Mouse (Mus musculus): ENCODE measurements around the gene Dlg5. TPM values are rescaled to one million over a fixed set of nuclear protein-coding genes. Genes with fewer than 3 reads are reported as not detected.

Gene Dlg5
- polyA plus RNA-seq, 1 experiment from 2014 or later: 18.4 TPM

DNA sequence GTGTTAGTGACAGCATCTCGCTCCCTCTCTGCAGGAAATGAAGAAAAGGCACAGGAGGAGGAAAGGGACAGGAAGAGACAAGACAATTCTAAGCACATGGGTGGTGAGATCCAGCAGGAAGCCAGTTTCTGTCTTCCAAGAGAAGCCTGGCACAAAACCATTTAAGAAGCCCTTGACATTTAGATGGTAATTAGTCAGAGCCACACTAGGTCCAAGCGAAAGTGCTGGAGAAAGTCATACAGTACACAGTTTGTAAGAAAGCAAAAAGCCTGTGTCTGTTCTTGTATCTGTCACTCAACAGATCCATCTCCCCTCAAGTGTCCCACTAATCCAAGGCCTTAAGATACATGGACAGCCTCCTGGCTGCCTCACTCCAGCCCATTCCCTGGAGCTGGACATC, 3.7 kb downstream of the Dlg5 start:
- Histone ChIP-seq H3K36me3 (ENCODE audit: control insufficient read depth, insufficient read depth, low read length) (no peaks in the 10 kb centered on the region), H3K9me3 (ENCODE audit: control insufficient read depth, low read length) (no peaks in the 10 kb centered on the region), H3K4me1 (ENCODE audit: control insufficient read depth, insufficient read depth, low read depth, low read length) (peaks cover 24% of the 10 kb centered on the region), H3K4me3 (ENCODE audit: low read length) (no peak overlapping the region), H3K27ac (ENCODE audit: low read depth, low read length) (no peak overlapping the region), H3K9ac (ENCODE audit: low read depth, low read length) (no peak overlapping the region), H3K27me3 (replicated peaks; ENCODE audit: control insufficient read depth, insufficient read depth, low read length) (no peaks in the 10 kb centered on the region), H3K4me2 (ENCODE audit: low read length) (no peak overlapping the region)
- no peak for ATAC-seq
- 92% methylated on average over 2 of the region's 2 CpGs for WGBS

DNA sequence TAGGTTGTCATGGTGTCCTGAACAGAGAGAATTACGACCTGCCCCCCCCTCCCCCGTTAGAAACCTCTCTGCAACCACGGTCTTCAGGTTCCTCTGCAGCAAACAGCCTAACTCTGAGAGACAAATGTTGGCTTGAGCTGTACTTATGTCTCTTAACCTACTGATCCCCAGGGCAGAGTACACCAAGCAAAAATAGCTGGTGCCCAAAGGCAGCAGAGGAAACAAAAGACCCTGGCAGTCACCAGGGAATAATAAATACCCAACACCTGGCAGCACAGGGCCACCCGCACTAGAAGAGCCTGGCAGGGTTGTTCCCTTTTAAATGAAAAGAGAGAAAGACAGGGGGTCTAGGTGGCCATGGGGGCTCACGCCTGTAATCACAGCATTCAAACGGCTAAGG, 4.9 kb downstream of the Dlg5 start:
- Histone ChIP-seq H3K36me3 (ENCODE audit: control insufficient read depth, insufficient read depth, low read length) (no peaks in the 10 kb centered on the region), H3K9me3 (ENCODE audit: control insufficient read depth, low read length) (no peaks in the 10 kb centered on the region), H3K9ac (ENCODE audit: low read depth, low read length) (no peak overlapping the region), H3K4me2 (ENCODE audit: low read length) (no peak overlapping the region), H3K4me3 (ENCODE audit: low read length) (no peak overlapping the region), H3K27me3 (replicated peaks; ENCODE audit: control insufficient read depth, insufficient read depth, low read length) (no peaks in the 10 kb centered on the region), H3K4me1 (ENCODE audit: control insufficient read depth, insufficient read depth, low read depth, low read length) (peaks cover 22% of the 10 kb centered on the region), H3K27ac (ENCODE audit: low read depth, low read length) (no peak overlapping the region)
- no peak for ATAC-seq
- 69% methylated on average over 6 of the region's 6 CpGs for WGBS

DNA sequence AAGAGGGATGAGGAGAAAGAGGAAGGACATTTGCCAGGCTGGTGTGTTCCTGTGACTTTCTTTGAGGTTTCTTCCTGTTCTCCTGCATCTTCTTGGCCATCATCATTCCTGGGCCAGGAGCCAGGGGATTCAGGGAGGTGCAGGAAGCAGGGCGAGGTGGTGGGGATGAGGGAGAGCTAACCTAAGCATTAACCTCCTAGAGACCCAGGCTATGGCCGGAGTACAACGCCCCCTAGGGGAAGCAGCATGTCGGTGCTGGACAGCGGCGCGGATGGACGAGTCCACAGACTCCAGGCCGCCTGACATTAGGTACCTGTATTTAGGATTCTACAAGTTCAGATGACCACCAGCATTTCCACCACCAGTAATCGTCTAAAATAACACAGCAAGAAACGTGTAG, 6.1 kb downstream of the Dlg5 start:
- Histone ChIP-seq H3K4me1 (ENCODE audit: control insufficient read depth, insufficient read depth, low read depth, low read length) (peaks cover 29% of the 10 kb centered on the region), H3K4me3 (ENCODE audit: low read length) (no peak overlapping the region), H3K9me3 (ENCODE audit: control insufficient read depth, low read length) (no peaks in the 10 kb centered on the region), H3K27me3 (replicated peaks; ENCODE audit: control insufficient read depth, insufficient read depth, low read length) (no peaks in the 10 kb centered on the region), H3K27ac (ENCODE audit: low read depth, low read length) (no peak overlapping the region), H3K9ac (ENCODE audit: low read depth, low read length) (no peak overlapping the region), H3K36me3 (ENCODE audit: control insufficient read depth, insufficient read depth, low read length) (no peaks in the 10 kb centered on the region), H3K4me2 (ENCODE audit: low read length) (no peak overlapping the region)
- ATAC-seq: no peak
- 84% methylated on average over 11 of the region's 11 CpGs for WGBS

DNA sequence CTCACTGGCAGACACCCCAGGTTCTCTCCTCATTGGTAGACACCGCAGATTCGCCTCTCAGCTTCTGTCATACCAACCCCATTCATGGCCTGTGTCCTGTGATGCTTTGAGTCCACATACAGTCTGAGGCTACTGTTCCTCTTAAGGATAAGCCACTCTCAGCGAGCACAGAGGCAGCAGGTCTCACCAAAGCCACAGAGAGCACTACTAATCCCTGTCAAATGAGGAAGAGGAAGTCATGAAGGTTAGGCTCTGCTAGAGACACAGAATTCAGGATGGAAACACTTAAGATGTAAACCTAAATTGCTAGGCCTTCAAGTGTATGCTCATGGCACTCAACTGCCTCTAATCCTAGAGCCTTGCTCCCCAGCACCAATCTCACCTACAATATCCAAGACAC, 9.8 kb downstream of the Dlg5 start:
- Histone ChIP-seq H3K36me3 (ENCODE audit: control insufficient read depth, insufficient read depth, low read length) (no peaks in the 10 kb centered on the region), H3K9ac (ENCODE audit: low read depth, low read length) (no peak overlapping the region), H3K4me1 (ENCODE audit: control insufficient read depth, insufficient read depth, low read depth, low read length) (peaks cover 18% of the 10 kb centered on the region), H3K9me3 (ENCODE audit: control insufficient read depth, low read length) (no peaks in the 10 kb centered on the region), H3K4me3 (ENCODE audit: low read length) (no peak overlapping the region), H3K27ac (ENCODE audit: low read depth, low read length) (no peak overlapping the region), H3K4me2 (ENCODE audit: low read length) (no peak overlapping the region), H3K27me3 (replicated peaks; ENCODE audit: control insufficient read depth, insufficient read depth, low read length) (no peaks in the 10 kb centered on the region)
- WGBS: 88% methylated on average over 3 of the region's 3 CpGs
- no peak for ATAC-seq

DNA sequence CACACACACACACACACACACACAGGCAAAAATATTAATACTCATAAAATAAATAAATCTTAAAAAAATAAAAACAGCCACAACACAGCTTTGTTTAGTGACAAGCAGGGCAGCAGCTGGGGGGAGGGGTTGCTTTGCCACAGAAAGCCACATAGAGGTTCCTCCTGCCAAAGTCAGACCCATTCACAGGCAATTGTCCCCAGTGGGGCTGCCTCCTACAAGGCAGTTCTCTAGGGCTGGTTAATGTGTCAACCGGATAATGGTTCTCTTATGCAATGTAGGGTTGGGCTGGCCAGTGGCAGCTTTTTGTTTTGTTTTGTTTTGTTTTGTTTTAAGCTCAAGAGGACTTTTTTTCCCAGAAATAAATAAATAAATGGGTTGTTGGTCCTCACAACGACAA, 11.3 kb downstream of the Dlg5 start:
- 23% methylated on average over 2 of the region's 2 CpGs for WGBS
- H3K27ac ChIP-seq (ENCODE audit: low read depth, low read length): no peak overlapping the region
- ATAC-seq: no peak

DNA sequence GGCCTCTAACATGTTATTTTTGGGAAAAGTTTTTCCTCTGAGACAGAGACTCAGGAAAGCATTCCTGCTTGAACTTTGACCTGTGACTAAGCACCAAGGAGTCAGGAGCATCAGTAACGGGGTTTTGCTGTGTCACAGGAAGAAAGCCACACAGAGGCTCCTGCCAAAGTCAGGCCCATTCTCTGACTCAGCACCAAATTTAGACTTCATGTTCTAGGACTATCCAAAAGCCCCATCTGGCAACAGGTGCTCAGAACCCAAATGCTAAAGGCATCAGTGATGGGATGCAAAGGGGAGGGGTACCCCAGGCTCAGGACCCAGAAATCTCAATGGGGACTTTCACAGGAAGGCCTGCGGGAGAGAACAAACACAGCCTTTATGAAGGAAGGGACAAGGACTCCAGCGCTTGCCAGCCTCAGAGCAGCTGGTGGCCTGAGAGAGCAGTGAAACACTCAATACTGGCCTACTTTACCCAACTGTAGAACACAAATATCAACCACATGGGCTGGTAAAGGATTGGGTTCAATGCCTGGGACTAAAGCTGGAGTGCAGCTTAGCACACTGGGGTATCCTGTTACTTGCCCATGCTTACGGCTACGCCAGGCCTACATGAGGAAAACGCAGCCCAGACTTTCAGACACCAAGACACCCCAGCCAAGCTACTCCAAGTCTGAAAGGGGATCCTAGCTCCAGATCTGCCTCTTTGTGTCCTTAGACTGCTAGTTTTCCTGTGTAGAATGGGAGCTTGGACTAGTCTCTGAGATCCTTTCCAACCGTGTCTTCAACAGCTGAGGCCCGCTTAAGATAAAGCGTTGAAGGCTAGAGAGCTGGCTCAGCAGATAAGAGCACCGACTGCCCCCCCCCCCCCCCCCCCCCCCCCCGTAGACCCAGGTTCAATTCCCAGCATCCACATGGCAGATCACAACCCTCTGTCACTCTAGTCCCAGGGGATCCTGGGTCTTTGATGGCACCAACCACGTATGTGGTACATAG, 12.8 kb downstream of the Dlg5 start:
- 0 out of 2 replicates have a peak overlapping the region, but pooled peaks have one; percentile 31 for H3K27ac ChIP-seq (ENCODE audit: low read depth, low read length)
- ATAC-seq: peak; percentile 77; the same call in 1 of the 2 replicates
- H3K27me3 ChIP-seq (replicated peaks; ENCODE audit: control insufficient read depth, insufficient read depth, low read length): no peaks in the 10 kb centered on the region
- no peak overlapping the region for H3K4me3 ChIP-seq (ENCODE audit: low read length)
- no peak overlapping the region for H3K9ac ChIP-seq (ENCODE audit: low read depth, low read length)
- peaks cover 10% of the 10 kb centered on the region for H3K4me1 ChIP-seq (ENCODE audit: control insufficient read depth, insufficient read depth, low read depth, low read length)
- no peak overlapping the region for H3K4me2 ChIP-seq (ENCODE audit: low read length)
- no peaks in the 10 kb centered on the region for H3K9me3 ChIP-seq (ENCODE audit: control insufficient read depth, low read length)
- no peaks in the 10 kb centered on the region for H3K36me3 ChIP-seq (ENCODE audit: control insufficient read depth, insufficient read depth, low read length)
- 67% methylated on average over 12 of the region's 12 CpGs for WGBS

More for the DNA sequence above, 11.3 kb downstream of the Dlg5 start:
- Histone ChIP-seq H3K36me3 (ENCODE audit: control insufficient read depth, insufficient read depth, low read length) (no peaks in the 10 kb centered on the region), H3K4me1 (ENCODE audit: control insufficient read depth, insufficient read depth, low read depth, low read length) (peaks cover 18% of the 10 kb centered on the region), H3K9ac (ENCODE audit: low read depth, low read length) (no peak overlapping the region), H3K4me3 (ENCODE audit: low read length) (no peak overlapping the region), H3K4me2 (ENCODE audit: low read length) (no peak overlapping the region), H3K9me3 (ENCODE audit: control insufficient read depth, low read length) (no peaks in the 10 kb centered on the region), H3K27me3 (replicated peaks; ENCODE audit: control insufficient read depth, insufficient read depth, low read length) (no peaks in the 10 kb centered on the region)

DNA sequence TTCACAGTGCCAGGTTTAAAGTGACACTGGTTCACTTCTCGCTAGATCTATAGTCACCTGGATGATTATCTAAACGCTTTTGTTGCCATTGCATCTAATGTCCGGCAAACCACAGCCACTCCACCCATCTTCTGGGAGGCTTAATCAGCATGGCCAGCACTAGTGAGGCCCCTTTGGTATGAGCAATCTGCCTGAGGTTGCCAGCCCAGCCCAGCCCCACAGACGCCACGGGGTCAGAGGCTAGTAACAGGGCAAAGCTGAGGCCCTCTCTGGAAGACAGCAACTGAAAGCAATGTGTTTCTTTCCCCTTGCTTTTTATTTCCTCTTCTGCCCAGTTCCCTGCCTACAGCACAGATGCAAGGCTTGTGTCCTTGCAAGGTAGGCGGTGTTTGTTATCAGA, 17.2 kb downstream of the Dlg5 start:
- ATAC-seq: no peak
- H3K9me3 ChIP-seq (ENCODE audit: control insufficient read depth, low read length): no peaks in the 10 kb centered on the region
- no peak overlapping the region for H3K9ac ChIP-seq (ENCODE audit: low read depth, low read length)
- no peaks in the 10 kb centered on the region for H3K36me3 ChIP-seq (ENCODE audit: control insufficient read depth, insufficient read depth, low read length)
- H3K27ac ChIP-seq (ENCODE audit: low read depth, low read length): no peak overlapping the region
- H3K27me3 ChIP-seq (replicated peaks; ENCODE audit: control insufficient read depth, insufficient read depth, low read length): no peaks in the 10 kb centered on the region
- no peak overlapping the region for H3K4me3 ChIP-seq (ENCODE audit: low read length)
- 88% methylated on average over 6 of the region's 6 CpGs for WGBS
- H3K4me1 ChIP-seq (ENCODE audit: control insufficient read depth, insufficient read depth, low read depth, low read length): peaks cover 2% of the 10 kb centered on the region; the same call in 1 of the 2 replicates
- H3K4me2 ChIP-seq (ENCODE audit: low read length): no peak overlapping the region

DNA sequence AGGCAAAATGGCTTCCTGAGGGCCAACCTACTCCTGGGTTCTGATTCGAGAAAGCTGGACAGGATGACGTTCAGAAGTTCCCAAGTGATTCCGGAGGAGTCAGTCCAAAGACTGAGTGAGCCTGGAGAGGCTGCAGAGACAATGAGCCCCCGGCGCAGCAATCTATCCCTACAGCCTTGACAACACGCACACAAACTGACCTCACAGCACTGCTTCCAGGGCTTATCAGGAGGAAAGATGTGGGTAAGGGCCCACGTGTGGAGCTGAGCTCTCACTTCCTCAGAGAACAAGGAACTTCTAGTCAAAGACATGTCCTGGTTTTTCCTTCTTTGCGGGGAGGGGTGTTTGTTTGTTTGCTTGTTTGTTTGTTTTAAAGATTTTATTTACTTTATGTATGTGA, 18.7 kb downstream of the Dlg5 start:
- 86% methylated on average over 8 of the region's 8 CpGs for WGBS
- Histone ChIP-seq H3K27ac (ENCODE audit: low read depth, low read length) (no peak overlapping the region), H3K9ac (ENCODE audit: low read depth, low read length) (no peak overlapping the region), H3K4me2 (ENCODE audit: low read length) (no peak overlapping the region), H3K9me3 (ENCODE audit: control insufficient read depth, low read length) (no peaks in the 10 kb centered on the region), H3K4me3 (ENCODE audit: low read length) (no peak overlapping the region), H3K4me1 (ENCODE audit: control insufficient read depth, insufficient read depth, low read depth, low read length) (no peaks in the 10 kb centered on the region; the same call in 1 of the 2 replicates), H3K27me3 (replicated peaks; ENCODE audit: control insufficient read depth, insufficient read depth, low read length) (no peaks in the 10 kb centered on the region), H3K36me3 (ENCODE audit: control insufficient read depth, insufficient read depth, low read length) (no peaks in the 10 kb centered on the region)
- no peak for ATAC-seq

DNA sequence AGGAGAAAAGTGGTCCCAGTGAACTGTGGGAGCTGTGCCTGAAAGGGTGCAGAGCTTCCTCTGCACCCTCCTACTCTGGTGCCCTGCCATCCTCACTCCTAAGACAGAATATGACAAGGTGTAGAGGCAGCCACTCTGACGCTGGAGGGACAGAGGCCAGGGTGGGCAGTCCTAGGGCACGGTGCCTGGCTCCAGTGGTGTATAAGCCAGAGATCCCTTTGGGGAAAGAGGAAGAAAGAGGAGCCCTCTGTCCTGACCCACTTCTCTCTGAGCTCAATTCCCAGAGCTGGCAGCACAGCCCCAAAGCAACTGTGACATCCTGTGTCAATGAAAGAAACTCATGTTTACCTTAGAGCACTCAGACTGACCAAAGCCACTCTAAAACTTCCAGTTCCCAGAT, 19.4 kb downstream of the Dlg5 start:
- Histone ChIP-seq H3K4me1 (ENCODE audit: control insufficient read depth, insufficient read depth, low read depth, low read length) (no peaks in the 10 kb centered on the region; the same call in 1 of the 2 replicates), H3K9ac (ENCODE audit: low read depth, low read length) (no peak overlapping the region), H3K27me3 (replicated peaks; ENCODE audit: control insufficient read depth, insufficient read depth, low read length) (no peaks in the 10 kb centered on the region), H3K9me3 (ENCODE audit: control insufficient read depth, low read length) (no peaks in the 10 kb centered on the region), H3K36me3 (ENCODE audit: control insufficient read depth, insufficient read depth, low read length) (no peaks in the 10 kb centered on the region), H3K4me3 (ENCODE audit: low read length) (no peak overlapping the region), H3K27ac (ENCODE audit: low read depth, low read length) (no peak overlapping the region), H3K4me2 (ENCODE audit: low read length) (no peak overlapping the region)
- peak; percentile 70; the same call in 1 of the 2 replicates for ATAC-seq
- WGBS: 80% methylated on average over 2 of the region's 2 CpGs
